Mouse (Mus musculus): Measurements from ENCODE around the gene Lef1. TPM values are rescaled to one million over a fixed set of nuclear protein-coding genes. Genes with fewer than 3 reads are reported as not detected.

Lef1 gene
- total RNA-seq, 2 experiments from 2014 or later = 0.66 to 1.5 TPM

DNA sequence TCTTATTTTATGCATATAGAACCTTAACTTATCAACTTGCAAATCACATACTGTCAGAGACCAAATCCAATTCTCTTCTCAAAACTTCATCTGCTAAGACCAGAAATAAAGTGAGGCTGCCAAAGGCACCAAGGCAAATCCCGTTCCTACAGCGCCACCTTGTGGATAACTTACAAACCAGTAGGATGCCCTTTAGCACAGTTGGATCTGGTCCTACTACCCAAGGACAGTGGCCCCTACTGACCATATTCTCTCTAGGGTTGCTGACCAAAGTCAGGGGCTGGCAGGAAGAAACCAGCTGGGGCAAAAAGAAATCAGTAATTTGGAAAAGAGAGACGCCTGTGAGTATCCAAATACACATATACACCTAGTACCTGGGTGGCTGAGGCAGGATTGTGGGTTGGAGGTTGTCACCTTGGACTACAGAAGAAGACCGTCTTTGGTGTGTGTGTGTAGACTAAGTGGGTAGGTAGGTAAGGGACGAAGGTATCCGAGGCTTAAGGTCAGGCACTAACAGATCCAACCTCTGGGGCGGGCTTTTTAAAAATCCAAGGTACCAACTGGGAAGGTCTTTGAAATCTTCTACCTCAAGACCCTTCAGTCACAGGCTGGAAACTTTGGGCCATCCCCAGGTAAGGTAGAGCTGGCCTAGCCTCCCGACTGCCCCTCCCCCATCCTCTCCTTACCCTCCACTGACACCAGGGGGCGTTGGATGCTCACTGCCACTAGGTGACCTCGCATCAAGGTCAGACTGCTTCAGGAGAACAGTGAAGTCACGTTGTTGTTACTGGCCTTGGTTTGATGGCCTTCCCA is 135.7 kb downstream of the Lef1 start:
- ATAC-seq (ENCODE audit: poor library complexity, severe bottlenecking) = peak; percentile 61

DNA sequence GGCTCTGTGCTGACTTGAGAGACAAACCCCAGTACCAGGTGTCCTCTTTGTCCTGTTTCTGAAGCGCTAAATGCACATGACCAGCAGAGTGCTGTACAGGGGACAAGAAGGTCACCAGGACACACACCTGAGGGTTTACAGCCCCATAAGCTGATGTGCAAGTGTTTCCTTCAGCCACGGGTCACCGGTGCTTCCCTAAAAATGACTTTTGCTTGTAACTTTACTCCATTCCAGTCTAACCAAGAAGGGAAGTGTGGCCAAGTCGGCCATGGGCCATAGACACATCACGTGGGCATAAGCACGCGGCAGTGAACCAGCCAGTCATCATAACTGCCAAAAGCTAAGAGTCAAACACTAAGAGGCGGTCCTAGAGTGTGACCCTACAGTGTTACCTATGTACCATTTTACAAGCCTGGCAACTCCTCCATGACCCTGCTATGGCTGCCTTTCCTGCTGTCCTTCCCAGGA is 136.3 kb downstream of the Lef1 start:
- no peak for ATAC-seq (ENCODE audit: poor library complexity, severe bottlenecking)

DNA sequence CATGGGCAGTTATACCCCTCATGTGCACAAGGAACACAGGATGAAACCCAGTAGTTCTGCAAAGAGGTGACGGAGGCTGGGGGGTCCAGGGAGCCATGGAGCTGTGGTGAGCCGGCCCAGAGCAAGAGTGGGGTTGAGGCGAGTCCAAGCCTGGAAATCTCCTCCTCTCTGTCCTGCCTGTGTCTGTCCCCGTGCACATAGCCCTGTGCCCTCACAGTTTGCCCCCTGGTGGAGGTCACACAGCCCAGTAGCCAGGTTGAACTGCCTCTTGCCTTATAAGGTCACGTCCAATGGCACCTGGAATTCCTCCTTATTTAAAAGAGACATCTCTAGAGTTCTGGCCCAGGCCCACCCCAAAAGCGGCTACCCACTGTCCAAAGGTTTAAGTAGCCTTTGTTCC is 137.2 kb downstream of the Lef1 start:
- no peak for ATAC-seq (ENCODE audit: poor library complexity, severe bottlenecking)

DNA sequence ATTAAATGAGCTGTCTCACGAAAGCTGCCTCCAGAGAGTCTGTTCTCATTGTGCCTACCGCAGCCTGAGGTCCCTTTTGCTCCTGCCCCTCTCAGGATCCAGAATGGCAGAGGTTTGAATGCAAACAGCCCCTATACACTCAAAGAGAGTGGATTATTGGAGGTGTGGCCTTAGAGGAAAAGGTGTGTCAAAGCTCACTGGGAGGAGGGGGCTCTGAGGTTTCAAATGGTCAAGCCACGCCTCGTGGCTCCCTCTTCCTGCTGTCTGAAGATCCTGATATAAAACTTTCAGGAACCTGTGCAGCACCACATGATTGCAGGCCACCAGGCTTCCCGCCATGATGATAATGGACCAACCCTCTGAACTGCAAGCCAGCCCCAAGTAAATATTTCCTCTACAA is 137.6 kb downstream of the Lef1 start:
- no peak for ATAC-seq (ENCODE audit: poor library complexity, severe bottlenecking)

DNA sequence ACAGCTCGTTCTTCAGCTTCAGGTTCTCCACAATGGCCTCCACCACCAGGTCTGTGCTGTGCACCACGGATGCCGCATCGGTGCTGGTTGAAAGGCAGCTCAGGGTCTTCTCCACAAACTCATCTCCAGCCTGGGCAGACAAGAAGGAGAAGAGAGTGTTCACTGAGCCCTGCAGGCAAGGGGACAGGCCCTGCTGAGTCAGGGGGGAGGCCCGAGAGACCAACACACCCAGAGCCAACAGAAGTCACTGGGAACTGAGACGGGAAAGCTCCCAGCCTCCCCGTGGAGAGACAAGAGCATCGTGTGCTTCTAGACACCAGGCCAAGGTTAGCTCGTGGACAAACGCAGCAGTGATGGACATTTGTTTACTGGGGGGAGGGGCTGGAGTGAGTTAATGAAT is 138.2 kb downstream of the Lef1 start:
- no peak for ATAC-seq (ENCODE audit: poor library complexity, severe bottlenecking)

DNA sequence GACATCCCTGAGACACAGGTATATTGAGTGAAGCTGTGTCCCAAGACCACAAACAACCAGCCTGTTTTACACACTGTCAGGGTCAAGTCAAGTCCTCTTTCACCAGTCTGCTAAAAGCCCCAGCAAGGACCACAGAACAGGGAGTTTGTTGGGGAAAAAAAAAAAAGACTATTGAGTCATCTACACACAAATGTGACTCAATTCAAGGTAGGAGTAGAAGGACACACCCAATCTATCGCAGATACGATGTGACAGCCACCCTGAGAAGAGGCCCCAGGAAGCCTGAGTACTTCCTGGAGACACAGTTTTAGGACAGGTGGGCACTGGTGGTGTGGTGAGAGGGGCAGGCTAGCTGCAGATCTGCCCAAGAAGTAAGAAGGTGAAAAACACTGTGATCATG is 140.0 kb downstream of the Lef1 start:
- no peak for ATAC-seq (ENCODE audit: poor library complexity, severe bottlenecking)

DNA sequence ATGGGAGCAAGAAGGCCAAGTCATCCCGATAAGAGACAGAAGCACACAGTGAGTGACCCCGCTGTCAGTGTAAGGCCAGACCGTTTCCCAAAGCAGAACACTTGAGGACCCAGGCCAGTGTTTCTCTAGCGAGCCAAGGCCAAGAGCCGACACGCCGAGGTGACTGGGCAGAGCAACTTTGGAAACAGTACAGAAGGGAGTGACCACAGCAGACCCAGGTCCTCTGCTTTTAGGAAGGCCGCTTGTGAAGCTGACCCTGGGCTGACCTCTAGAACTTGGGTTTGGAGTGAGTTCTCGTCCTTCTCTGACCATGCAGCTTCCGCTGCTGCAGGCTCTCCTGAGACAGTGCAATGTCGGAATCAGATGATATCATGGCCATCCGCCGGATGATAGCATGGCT is 140.7 kb downstream of the Lef1 start:
- ATAC-seq (ENCODE audit: poor library complexity, severe bottlenecking) = no peak

DNA sequence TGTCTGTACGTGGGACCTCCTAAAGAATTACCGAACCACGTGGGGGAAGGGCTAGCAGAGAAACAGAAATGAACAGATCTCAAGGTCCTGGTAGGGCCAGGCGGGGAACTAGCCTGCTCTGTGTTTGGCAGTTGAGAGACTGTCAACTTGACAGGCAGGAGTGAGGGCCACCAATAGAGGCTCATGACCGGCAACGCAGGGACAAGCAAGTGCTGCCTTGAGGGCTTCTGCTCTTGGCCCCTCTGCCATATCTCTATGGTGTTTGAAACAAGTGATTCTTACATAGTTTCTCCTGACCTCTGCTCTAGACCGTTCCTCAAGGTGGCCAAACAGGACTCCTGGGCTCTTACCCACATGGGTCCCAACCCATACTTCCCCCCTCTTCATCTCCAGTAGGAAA is 141.3 kb downstream of the Lef1 start:
- no peak for ATAC-seq (ENCODE audit: poor library complexity, severe bottlenecking)

DNA sequence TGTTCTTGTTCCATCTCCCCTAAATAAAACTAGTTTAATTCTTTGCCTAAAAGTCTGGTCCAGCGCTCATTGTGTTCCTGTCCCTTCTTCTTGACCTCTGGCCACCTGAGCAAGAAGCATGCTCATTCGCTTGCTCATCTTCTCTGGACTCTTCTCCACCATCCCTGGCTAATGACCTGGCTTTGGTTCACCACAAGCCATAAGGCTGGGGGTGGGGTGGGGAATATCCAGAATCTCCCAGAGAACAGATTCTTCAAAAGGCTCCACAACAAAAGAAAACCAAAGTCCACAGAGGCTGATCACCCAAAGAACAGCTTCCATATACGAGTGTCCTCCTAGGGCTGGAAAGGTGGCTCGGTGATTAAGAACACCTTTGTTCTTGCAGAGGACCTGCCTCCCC is 144.7 kb downstream of the Lef1 start:
- ATAC-seq (ENCODE audit: poor library complexity, severe bottlenecking) = no peak

DNA sequence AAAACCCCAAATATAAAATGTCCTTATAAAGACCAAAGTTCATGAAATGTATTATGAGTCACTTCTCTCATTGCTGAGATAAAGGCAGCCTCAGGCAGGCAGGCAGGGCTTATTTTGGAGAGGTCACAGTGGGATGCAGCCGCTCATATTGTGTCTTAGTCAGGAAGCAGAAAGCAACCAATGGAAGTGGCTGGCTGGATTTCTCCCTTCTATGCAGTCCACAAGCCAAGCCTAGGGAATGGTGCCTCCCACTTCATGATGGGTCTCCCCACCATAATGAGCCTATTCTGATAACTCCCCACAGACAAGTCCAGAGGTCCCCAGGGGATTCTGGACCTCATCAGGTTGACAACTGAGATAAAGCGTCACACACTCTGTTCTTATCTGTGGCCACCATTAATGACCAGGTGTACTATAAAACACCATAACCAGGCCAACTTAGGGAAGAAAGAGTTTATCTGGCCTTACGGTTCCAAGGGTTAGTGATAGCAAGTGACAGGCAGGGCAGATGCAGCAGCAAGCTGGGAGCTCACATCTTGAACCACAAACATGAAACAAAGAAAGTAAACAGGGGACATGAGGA is 145.2 kb downstream of the Lef1 start:
- no peak for ATAC-seq (ENCODE audit: poor library complexity, severe bottlenecking)

DNA sequence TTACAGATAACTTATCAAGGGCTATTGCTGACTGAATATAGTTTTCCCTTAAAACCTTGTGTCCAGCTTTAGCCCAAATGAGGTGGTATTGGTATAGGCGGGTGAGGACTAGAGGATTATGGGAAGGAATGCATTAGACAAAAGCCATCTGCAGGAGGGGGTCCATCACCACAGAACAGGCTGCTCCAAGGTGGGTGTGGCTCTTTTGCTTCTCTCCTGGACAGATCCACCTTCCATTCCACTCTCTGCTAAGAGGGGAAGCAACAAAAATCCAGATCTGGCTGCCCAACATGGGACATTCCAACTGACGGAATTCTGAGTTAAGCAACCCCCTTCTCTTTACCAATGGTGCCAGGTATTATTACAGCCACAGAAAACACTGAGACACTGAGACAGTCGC is 148.7 kb downstream of the Lef1 start:
- ATAC-seq (ENCODE audit: poor library complexity, severe bottlenecking) = no peak

DNA sequence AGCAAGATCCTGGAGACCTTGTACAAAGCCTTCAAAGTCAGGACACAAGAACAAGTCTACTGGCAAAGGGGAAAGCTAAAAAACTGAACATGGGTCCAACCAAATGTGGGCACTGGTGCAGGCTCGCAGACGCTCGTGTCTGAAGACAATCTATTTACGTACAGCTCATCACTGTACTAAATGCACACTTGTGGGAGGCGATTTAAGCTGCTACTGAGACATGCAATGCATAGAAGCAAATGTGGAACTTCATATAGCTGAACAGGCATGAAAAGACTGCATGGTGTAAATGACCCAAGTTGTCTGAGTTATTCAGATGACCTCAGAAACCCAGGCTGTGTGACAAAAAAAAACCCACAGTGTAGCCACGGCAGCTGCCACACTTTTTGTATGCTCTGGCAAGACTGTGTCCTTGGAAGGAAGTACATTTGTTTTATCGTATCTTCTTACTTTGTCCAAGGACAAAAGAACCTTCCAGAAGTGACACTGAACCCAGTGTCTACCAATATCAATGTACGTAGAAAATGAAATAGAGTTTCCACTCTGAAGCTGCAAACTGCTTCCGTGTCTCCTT is 149.2 kb downstream of the Lef1 start:
- ATAC-seq (ENCODE audit: poor library complexity, severe bottlenecking) = no peak

DNA sequence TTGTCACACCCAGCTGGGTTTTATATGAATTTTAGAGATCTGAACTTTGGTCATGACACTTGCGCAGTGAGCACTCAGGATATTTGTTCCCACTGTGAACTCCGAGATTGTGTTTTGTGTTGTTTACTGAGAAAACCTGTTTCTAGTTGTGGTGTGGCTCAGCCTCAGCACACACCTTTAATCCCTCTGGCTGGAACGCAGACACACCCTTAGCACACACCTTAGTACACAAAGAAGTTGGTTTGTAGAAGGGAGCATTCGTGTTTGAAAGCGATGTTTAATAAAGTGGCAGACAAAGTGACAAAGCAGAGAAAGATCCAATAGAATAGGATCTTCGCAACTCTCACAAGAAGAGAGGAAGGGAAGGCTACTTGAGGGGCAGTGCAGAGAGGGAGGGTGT is 150.1 kb downstream of the Lef1 start:
- no peak for ATAC-seq (ENCODE audit: poor library complexity, severe bottlenecking)

DNA sequence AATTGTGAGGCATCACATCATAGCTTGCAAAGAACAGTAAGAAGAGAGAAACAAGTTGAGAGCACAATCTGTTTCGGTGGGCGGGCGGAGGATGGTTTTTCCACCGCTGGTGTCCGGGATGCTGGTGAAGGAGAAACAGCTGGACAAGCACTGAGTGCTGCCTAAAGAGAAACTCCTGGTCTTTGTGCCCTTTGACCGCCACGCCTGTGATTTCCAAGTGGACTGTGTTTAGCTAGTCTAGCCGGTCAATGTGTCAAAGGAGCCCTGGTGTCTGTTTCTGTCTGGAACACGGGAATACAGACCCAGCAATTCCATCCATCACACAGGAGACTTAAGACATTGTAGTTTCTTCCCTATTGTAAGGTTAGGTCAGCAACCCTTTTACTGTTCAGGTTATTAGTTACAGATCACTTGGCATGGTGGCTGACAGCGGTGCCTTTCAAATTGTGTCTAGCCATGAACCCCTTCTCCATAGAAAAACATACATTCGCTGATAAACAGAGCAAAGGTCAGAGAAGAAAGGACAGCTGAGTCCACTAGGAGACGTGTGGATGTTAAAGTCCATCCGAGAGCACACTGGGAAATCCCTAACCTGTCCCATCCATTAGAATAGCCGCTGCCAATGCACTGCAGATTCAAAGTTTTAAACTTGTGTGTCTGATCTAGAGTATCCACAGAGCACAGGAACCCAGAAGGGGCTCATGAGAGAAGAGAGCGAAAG is 153.7 kb downstream of the Lef1 start:
- no peak for ATAC-seq (ENCODE audit: poor library complexity, severe bottlenecking)

DNA sequence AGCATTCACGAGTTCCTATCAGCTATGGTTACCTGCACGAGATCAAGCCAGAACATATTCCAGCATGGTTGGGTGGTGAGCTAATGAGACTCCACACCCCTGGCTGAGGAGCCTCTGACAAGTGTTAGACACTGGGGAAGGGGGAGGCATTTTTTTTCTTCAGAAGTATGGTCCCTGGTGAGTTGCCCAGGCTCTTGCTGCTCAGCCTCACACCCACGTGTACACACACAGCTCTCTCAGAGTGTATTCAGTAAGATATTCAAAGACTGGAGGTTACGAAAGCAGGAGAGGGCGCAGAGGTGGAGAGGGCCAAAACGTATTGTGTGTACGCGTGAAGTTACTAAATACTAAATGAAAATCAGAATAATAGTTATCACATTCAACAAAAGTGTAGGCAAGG is 155.2 kb downstream of the Lef1 start:
- no peak for ATAC-seq (ENCODE audit: poor library complexity, severe bottlenecking)

DNA sequence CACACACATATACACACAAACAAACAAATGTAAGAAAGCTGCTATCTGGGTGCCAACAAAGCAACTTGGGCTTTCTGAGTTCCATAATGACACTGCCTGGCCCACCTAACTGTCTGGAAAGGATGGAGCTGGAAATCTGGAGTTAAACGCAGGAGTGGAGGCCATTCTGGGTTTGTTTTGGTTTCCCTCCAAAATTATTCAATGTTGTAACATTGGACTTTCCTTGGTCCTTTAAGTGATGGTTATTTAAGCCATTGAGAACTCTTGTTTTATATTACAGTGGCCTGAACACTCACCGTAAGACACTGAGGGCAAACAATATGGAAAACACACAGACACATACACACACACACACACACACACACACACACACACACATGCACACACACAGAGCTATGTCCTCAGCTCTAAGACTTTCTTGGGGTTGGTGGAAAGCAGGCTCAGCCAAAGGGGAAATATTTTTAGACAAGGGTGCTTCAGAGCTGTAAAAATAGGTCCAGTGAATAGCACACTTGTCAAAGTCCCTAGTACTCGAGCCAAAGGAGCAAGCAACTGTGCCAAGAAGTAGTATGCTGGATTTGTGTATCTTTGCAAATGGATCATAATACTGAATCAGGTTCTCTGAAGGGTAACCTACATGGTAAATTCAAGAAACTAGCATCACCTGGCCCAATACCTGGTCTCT is 156.2 kb downstream of the Lef1 start:
- no peak for ATAC-seq (ENCODE audit: poor library complexity, severe bottlenecking)

DNA sequence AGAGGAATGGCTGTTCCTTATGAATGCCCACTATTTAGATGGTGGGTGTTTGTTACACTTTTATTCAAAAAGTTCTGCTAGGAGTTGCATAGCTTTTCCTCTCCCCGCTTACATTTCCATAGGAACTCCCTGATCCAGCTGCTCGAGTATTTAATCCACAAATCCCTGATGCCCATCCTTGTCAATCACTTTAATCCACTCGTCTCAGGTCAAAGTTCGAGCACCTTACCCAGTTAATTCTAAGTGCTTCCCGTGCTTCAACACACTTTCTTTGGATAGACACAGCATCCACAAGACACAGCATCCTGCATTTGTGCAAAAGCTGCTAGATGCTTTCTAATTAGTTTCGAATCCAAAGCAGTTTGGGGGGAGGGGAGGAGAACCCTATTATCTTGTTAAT is 160.1 kb downstream of the Lef1 start:
- no peak for ATAC-seq (ENCODE audit: poor library complexity, severe bottlenecking)

DNA sequence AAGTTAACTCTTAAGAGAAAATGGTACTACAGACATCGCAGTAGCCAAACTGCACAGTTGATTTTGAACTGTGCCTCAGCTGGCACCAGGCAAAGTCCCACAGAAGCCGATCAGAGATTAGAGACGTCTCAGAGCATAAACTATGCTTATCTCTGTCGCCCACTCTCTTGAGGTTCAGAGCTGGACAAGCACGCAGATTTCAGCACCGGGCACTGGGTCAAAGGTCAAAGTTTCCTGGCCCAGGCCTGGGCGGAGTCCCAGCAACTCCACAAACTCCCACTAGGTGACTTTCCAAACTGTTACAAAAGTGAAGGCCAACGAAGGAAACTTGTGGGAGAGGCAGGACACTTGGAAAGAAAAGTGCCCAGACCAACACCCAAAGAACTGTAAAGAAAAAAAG is 160.9 kb downstream of the Lef1 start:
- peak; percentile 48 for ATAC-seq (ENCODE audit: poor library complexity, severe bottlenecking)

DNA sequence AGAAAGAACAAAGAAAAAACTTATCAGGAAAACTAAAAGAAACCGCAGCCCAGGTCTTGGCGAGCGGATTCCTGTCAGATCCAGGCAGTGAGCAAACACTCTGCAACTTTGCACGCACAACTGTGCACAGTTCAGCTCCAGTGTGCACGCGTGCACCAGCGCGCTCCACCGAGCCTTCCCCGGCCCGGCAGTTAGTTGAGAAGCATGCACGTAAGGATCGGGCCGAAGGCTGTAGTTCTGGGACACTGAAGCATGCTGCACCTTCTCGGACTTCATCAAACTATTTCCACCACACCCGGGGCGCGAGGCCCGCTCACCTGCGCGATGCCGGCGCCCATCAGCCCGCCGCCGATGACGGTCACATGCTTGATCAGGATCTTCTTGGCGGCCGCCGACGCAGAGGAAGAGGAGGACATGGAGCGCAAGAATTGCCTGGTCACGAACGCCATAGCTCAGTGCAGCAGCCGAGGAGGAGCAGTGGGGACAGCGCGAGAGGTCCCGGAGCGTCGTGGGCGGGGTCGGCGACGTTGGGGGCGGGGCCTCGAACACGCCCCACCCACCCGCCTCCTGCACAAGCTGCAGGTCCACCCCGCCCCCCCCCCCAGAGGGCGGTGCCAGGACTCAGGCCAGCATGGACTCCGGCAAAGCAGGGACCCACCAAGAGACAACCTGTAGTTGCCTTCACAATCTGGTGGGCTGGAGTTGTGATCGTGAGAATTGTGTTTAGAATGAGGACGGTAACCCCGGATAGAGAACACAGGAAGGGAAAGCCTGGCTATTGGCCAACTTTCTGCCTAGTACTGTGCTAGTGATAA is 161.5 kb downstream of the Lef1 start, which contains the start of gene Hadh:
Gene Hadh (minus strand): TSS at position 543 of the 815 bp plus-strand sequence.
- peak; percentile 90 for ATAC-seq (ENCODE audit: poor library complexity, severe bottlenecking)

Data from megakaryocyte, adult 5-6 weeks (primary cell).